Mouse (Mus musculus) midbrain, embryonic 16.5 days (tissue): ENCODE data around the gene Zmynd10. TPM values are rescaled to one million over a fixed set of nuclear protein-coding genes. Genes with fewer than 3 reads are reported as not detected.
A peak's percentile ranks its signal among the peaks of the same experiment; 100 is the strongest.

Experiments used
- ATAC-seq: fragments of 200-750 bp; cut with Nextera tagmentation; 2 replicates; pipeline ENCODE4 v1.8.0; 2017; ENCODE audit warnings: moderate TSS enrichment
- H3K27ac ChIP-seq: fragments of 300-500 bp; sonication (generic); 2 replicates; pipeline ENCODE4 v1.5.1; 2014; ENCODE audit warnings: mild to moderate bottlenecking, low read length, mixed read lengths
- H3K27me3 ChIP-seq: fragments of 300-500 bp; sonication (generic); 2 replicates; pipeline ENCODE4 v1.6.1; 2014; ENCODE audit warnings: low read depth, low read length, mixed read lengths; ENCODE audit not compliant: control insufficient read depth, insufficient read depth
- H3K36me3 ChIP-seq: fragments of 300-500 bp; sonication (generic); 2 replicates; pipeline ENCODE4 v1.6.1; 2014; ENCODE audit warnings: mild to moderate bottlenecking, low read length, moderate library complexity, mixed read lengths; ENCODE audit not compliant: control insufficient read depth, insufficient read depth
- H3K4me1 ChIP-seq: fragments of 300-500 bp; sonication (generic); 2 replicates; pipeline ENCODE4 v1.6.1; 2014; ENCODE audit warnings: mild to moderate bottlenecking, low read length, mixed read lengths; ENCODE audit not compliant: control insufficient read depth, insufficient read depth
- H3K4me2 ChIP-seq: fragments of 300-500 bp; sonication (generic); 2 replicates; pipeline ENCODE4 v1.6.1; 2014; ENCODE audit warnings: mild to moderate bottlenecking, low read length, mixed read lengths
- H3K4me3 ChIP-seq: fragments of 300-500 bp; sonication (generic); 2 replicates; pipeline ENCODE4 v1.5.1; 2014; ENCODE audit warnings: low read depth, mild to moderate bottlenecking, low read length, moderate library complexity, mixed read lengths
- H3K9ac ChIP-seq: fragments of 300-500 bp; sonication (generic); 2 replicates; pipeline ENCODE4 v1.6.1; 2014; ENCODE audit warnings: low read depth, low read length, mixed read lengths
- H3K9me3 ChIP-seq: fragments of 300-500 bp; sonication (generic); replicated peaks from 2 replicates; pipeline ENCODE4 v1.6.1; 2014; ENCODE audit warnings: mild to moderate bottlenecking, low read length, mixed read lengths; ENCODE audit not compliant: control insufficient read depth, poor library complexity, severe bottlenecking
- WGBS: fragments of 180-500 bp; shearing (Covaris S2); extraction: QIAGEN DNeasy Blood & Tissue Kit; methylation state at CpG from one replicate; pipeline ENCODE4 v1.1.7; 2014; 5-methylcytosine and 5-hydroxymethylcytosine counted together
- polyA plus RNA-seq: library from polyadenylated mRNA; unstranded; fragments of >200 nt; fragmentation: Nextera tagmentation; extraction: Ambion mirVana; gene quantifications from 2 replicates; pipeline ENCODE4 v1.2.1, GENCODE M21; 2015

The Zmynd10 gene
- polyA plus RNA-seq, 1 experiment from 2014 or later, result 6.1 TPM

DNA sequence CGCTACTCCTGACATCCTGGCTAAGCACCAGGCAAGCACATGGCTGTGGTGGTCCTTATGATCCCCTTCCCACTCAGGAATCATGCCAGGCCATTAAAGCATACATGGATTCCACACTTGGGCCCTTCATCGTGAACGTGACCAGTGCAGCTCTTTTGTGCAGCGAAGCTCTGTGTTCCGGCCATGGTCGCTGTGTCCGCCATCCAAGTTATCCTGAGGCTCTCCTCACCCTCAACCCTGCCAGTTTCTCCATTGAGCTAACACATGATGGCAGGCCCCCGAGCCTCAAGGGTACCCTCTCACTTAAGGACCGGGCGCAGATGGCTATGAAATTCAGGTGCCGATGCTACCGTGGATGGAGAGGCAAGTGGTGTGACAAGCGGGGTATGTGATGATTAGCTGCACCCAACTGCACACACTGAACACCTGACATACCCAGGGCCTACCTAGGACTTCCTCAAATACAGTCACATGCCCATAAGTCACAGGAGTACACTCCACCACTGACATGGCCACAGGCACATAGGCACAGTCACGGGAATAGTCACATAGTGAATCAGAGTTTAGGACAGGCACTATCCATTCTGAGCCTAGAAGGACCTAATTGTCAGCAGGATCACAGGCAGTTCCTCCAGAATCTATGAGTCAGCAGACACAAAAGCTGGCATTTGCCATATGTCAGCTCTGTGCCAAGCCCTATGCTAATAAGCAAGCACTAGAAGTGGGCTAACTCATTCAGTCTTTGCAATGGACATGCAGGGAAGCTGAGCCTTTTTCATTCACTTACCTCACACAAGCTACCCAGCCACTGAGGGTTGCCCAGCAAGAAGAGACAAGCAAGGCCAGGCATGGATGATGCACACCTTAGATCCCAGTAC is 32.2 kb downstream of the Zmynd10 start:
- H3K4me3 ChIP-seq, result no peak overlapping the region
- peaks cover 18% of the 10 kb centered on the region for H3K4me1 ChIP-seq
- no peaks in the 10 kb centered on the region for H3K9me3 ChIP-seq
- no peak overlapping the region for H3K27ac ChIP-seq
- 0 out of 2 replicates have a peak, but pooled peaks cover 6% of the 10 kb centered on the region for H3K36me3 ChIP-seq
- H3K27me3 ChIP-seq, result no peaks in the 10 kb centered on the region
- ATAC-seq, result no peak
- no peak overlapping the region for H3K9ac ChIP-seq
- 96% methylated on average over 14 of the region's 14 CpGs for WGBS
- H3K4me2 ChIP-seq, result no peak overlapping the region

DNA sequence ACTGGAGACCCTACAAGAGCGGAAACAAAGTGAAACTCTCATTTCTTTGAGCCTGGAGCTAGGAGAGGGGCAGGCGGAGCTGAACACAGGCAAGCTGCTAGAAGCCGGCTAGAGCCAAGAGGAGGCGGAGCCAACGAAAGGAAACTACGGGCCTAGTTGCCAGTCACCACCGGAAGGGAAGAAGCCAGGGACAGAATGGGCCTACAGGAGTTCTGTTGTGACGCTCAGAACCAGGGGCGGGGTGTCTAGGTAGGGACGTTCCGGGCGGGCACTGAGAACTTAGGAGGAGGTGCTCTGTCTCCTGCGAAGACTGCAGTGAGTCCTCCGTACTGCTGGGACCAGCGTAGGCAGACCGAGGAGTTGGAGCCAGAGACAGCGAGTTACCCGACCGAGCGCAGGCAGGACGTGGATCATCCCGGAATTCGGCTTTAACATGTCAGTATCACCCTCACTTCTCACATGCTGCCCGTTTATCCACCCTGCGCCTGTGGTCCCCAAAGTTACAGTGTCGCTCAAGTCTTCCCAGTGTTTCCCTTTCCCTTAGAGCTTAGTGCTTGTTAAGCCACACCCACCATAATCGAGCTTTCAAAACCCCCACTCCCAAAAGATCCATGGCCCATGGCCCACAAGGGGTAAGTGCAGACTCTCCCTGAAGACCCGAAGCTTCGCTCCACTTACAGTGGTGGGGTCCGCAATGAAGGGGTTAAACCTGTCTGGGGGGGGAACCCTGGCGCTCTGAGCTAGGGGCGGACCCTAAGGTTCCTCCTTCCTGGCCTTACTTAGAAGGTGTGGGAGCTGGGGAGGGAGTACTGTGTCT is 33.6 kb downstream of the Zmynd10 start, which contains the start of gene Hyal3:
Gene Hyal3, plus strand, starts transcription at position 318 of the 817 bp plus-strand sequence.
- H3K9me3 ChIP-seq, result no peaks in the 10 kb centered on the region
- peak within 1 kb of the TSS; percentile 47 for H3K4me3 ChIP-seq
- peak; percentile 79 for ATAC-seq
- under 1% methylated on average over 32 of the region's 32 CpGs for WGBS
- peaks cover 18% of the 10 kb centered on the region for H3K4me1 ChIP-seq
- H3K27ac ChIP-seq, result peak within 1 kb of the TSS; percentile 84
- 0 out of 2 replicates have a peak, but pooled peaks cover 4% of the 10 kb centered on the region for H3K36me3 ChIP-seq
- H3K9ac ChIP-seq, result peak within 1 kb of the TSS; percentile 75
- H3K27me3 ChIP-seq, result no peaks in the 10 kb centered on the region
- peak within 1 kb of the TSS; percentile 97 for H3K4me2 ChIP-seq

DNA sequence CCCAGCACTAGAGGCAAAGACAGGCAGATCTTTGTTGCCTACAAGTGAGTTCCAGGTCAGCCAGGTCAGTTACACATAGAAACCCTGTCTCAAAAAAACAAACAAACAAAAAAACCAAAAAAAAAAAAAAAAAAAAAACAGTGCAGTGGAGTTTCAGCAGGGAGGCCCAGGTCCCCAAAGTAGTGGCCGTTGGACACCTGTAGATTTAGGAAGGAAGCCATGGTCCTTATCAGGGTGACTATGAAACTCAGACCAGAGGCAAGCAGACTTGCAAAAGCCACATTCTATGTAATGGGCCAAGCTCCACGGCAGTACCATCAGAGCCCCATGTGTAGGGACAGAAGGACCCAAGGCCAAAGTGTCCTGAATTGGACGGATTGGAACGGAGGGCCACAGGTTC is 34.5 kb downstream of the Zmynd10 start:
- no peaks in the 10 kb centered on the region for H3K9me3 ChIP-seq
- peak overlapping the region; percentile 47 for H3K4me3 ChIP-seq
- H3K27ac ChIP-seq, result no peak overlapping the region
- WGBS, result 76% methylated on average over 4 of the region's 4 CpGs
- peaks cover 18% of the 10 kb centered on the region for H3K4me1 ChIP-seq
- no peaks in the 10 kb centered on the region for H3K27me3 ChIP-seq
- peak overlapping the region; percentile 97 for H3K4me2 ChIP-seq
- ATAC-seq, result no peak
- peak overlapping the region; percentile 75 for H3K9ac ChIP-seq
- H3K36me3 ChIP-seq, result 0 out of 2 replicates have a peak, but pooled peaks cover 4% of the 10 kb centered on the region

DNA sequence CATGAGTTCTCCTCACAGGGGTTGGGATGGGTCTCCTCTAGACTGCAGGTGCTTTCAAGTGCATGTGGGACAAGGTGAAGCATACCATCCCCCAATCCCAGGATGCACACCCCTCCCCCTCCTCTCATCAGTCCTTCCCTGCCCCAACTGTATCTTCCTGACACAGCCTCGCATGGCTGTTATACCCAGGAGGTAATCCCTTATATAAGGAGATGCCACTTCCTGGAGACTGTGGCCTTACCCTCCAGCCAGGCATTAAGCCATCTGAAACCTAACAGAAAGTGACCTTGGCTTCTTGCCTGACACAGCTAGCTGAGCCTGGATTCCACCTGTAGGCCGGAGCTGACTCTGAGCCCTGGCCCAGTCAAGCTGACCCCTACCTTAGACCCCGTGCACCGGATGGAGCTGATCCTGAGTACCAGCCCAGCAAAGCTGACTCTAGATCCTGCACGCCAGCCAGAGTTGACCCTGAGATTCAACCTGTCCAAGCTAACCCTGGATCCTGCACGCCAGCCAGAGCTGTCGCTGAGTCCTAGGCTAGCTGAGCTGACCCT is 35.5 kb downstream of the Zmynd10 start:
- H3K9ac ChIP-seq, result no peak overlapping the region
- 89% methylated on average over 7 of the region's 7 CpGs for WGBS
- H3K4me3 ChIP-seq, result no peak overlapping the region
- no peak overlapping the region for H3K27ac ChIP-seq
- ATAC-seq, result no peak
- no peaks in the 10 kb centered on the region for H3K9me3 ChIP-seq
- 0 out of 2 replicates have a peak, but pooled peaks cover 4% of the 10 kb centered on the region for H3K36me3 ChIP-seq
- H3K27me3 ChIP-seq, result no peaks in the 10 kb centered on the region
- peaks cover 20% of the 10 kb centered on the region for H3K4me1 ChIP-seq
- no peak overlapping the region for H3K4me2 ChIP-seq

DNA sequence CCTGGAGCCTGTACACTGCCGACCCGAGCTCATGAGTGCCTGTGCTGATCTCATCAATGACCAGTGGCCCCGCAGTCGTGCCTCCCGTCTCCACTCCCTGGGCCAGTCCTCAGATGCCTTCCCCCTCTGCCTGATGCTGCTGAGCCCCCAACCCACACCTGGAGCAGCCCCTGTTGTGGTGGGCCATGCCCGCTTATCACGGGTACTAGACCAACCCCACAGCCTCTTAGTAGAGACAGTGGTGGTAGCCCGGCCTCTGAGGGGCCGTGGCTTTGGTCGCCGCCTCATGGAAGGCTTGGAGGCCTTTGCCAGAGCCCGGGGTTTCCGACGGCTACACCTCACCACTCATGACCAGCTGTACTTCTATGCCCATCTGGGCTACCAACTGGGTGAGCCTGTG is 36.1 kb downstream of the Zmynd10 start:
- Histone ChIP-seq H3K4me1 (peaks cover 23% of the 10 kb centered on the region), H3K4me2 (no peak overlapping the region), H3K9me3 (no peaks in the 10 kb centered on the region), H3K36me3 (0 out of 2 replicates have a peak, but pooled peaks cover 4% of the 10 kb centered on the region), H3K27me3 (no peaks in the 10 kb centered on the region), H3K27ac (no peak overlapping the region), H3K4me3 (no peak overlapping the region), H3K9ac (no peak overlapping the region)
- no peak for ATAC-seq
- WGBS, result 92% methylated on average over 14 of the region's 14 CpGs

DNA sequence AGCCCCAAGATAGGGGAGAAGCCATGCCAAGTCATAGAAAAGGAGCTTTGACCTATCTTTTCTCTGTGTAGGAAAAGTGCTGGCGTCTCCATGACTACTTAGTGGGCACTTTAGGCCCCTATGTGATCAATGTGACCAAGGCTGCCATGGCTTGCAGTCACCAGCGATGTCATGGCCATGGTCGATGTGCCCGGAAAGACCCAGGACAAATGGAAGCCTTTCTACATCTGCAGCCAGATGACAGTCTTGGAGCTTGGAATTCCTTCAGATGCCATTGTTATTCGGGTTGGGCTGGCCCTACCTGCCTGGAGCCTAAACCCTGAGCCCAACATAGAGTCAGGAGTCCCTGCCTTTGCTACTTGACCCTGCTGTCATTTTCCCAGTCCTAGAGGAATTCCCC is 39.4 kb downstream of the Zmynd10 start:
- no peaks in the 10 kb centered on the region for H3K27me3 ChIP-seq
- H3K4me3 ChIP-seq, result no peak overlapping the region
- H3K36me3 ChIP-seq, result peaks cover 14% of the 10 kb centered on the region
- no peak overlapping the region for H3K27ac ChIP-seq
- no peak for ATAC-seq
- no peak overlapping the region for H3K9ac ChIP-seq
- WGBS, result 96% methylated on average over 5 of the region's 5 CpGs
- H3K9me3 ChIP-seq, result no peaks in the 10 kb centered on the region
- H3K4me2 ChIP-seq, result no peak overlapping the region
- peaks cover 19% of the 10 kb centered on the region for H3K4me1 ChIP-seq

DNA sequence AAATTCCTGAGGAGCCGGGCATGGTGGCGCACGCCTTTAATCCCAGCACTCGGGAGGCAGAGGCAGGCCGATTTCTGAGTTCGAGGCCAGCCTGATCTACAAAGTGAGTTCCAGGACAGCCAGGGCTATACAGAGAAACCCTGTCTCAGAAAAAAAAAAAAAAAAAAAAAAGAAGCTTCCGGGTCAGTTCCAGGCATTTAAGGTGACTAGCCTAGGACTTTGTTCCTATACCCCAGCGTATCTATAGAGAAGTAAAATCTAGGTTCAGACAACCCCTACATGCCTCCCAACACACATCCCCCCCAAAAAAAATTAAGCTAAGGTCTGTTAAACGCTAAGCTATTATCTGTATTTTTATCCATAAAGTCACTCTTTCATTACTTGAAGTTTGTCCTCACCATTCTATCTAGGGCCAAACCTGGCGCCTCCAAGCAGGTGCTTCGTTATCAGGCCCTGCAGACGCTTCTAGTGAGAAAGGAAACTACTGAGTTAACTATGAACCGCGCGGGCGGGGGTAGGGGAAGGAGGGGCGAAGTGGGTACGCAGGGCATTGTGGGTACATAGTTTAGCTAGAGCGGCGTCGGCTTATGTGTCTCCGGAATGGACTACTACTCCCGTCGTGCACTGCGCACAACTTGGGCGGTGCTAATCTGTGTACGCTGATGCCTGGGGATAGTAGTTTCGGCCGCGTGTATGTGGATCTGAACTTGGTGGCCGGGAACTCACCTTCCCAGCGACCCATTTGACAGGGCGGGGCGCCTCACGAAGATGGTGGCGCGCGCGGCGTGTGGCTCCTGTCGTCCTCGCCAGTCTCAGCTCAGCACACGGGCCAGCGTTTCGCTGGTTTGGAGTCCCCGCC is 40.1 kb downstream of the Zmynd10 start, which contains the start of gene Ifrd2:
Gene Ifrd2, plus strand, starts transcription at position 669 of the 859 bp plus-strand sequence.
- Histone ChIP-seq H3K4me2 (peak within 1 kb of the TSS; percentile 92), H3K9me3 (no peaks in the 10 kb centered on the region), H3K36me3 (peaks cover 14% of the 10 kb centered on the region), H3K27me3 (no peaks in the 10 kb centered on the region), H3K27ac (peak within 1 kb of the TSS; percentile 38; the same call in 1 of the 2 replicates), H3K4me3 (peak within 1 kb of the TSS; percentile 79), H3K4me1 (peaks cover 14% of the 10 kb centered on the region), H3K9ac (peak within 1 kb of the TSS; percentile 67)
- WGBS, result 13% methylated on average over 46 of the region's 46 CpGs
- ATAC-seq, result peak; percentile 97
